Comparison of ENCODE assay signal across 7 mouse cellular contexts in genomic region chr10:117681999-117682857, GRCm38 (mm10). TPM values are rescaled to one million over a fixed set of nuclear protein-coding genes. Genes with fewer than 3 reads are reported as not detected.
DNase-seq lines count a peak whose midpoint lies in the region; ATAC-seq and TF ChIP-seq lines count a peak whose summit lies in the region.

No protein-coding gene starts in this region.

- 64% methylated on average over 14 of the region's 14 CpGs for WGBS in kidney, adult 2 months
- 73% methylated on average over 14 of the region's 14 CpGs for WGBS in kidney, embryonic 16.5 days

- no peak for TF ChIP-seq POLR2A in kidney, adult 2 months (IDR thresholded peaks at IDR 0.05; ENCODE audit: low read depth, low read length)

- no peak for ATAC-seq in kidney, embryonic 16.5 days (ENCODE audit: low FRiP score, low TSS enrichment)

- no peak overlapping the region for H3K27ac ChIP-seq in kidney, adult 2 months (ENCODE audit: insufficient read depth, low read depth, low read length)
- H3K27ac ChIP-seq in kidney, embryonic 16.5 days (ENCODE audit: low read length), result no peak overlapping the region

- peak; percentile 65 for TF ChIP-seq CTCF in kidney, adult 2 months (conservative IDR thresholded peaks at IDR 0.05; ENCODE audit: insufficient read depth, insufficient read length, low read depth, low read length)

- no peak overlapping the region for H3K9ac ChIP-seq in kidney, embryonic 16.5 days (replicated peaks; ENCODE audit: low read length)

- H3K27me3 ChIP-seq in kidney, adult 2 months (replicated peaks; ENCODE audit: control insufficient read depth, insufficient read depth, low read length), result no peaks in the 10 kb centered on the region
- no peaks in the 10 kb centered on the region for H3K27me3 ChIP-seq in kidney, embryonic 16.5 days (ENCODE audit: insufficient read depth, low read length)

- H3K4me3 ChIP-seq in kidney, adult 2 months (ENCODE audit: insufficient read depth, low read depth, low read length), result no peak overlapping the region
- H3K4me3 ChIP-seq in kidney, embryonic 16.5 days (ENCODE audit: low read length), result no peak overlapping the region

- no peaks in the 10 kb centered on the region for H3K9me3 ChIP-seq in kidney, embryonic 16.5 days (ENCODE audit: low read length)

- H3K36me3 ChIP-seq in kidney, adult 2 months (ENCODE audit: control insufficient read depth, insufficient read depth, low read length), result no peaks in the 10 kb centered on the region
- H3K36me3 ChIP-seq in kidney, embryonic 16.5 days (ENCODE audit: insufficient read depth, low read length), result no peaks in the 10 kb centered on the region

- DNase-seq in kidney, adult 2 months, result peak; percentile 63
- DNase-seq in CD4-positive helper T cell, adult 2 months (ENCODE audit: low read depth, low spot score), result peak; percentile 28
- peak; percentile 52 for DNase-seq in MN1 (ENCODE audit: low spot score)
- peak; percentile 44 for DNase-seq in embryo, embryonic 9.5 days (ENCODE audit: extremely low spot score)
- DNase-seq in lung, adult 18-20 months, result peak; percentile 32 to 53
- no peak for DNase-seq in natural killer cell, adult 2 months (ENCODE audit: low spot score in 2 of 2)

- no peak overlapping the region for H3K4me2 ChIP-seq in kidney, embryonic 16.5 days (replicated peaks; ENCODE audit: low read depth, low read length)

- H3K4me1 ChIP-seq in kidney, adult 2 months (ENCODE audit: control insufficient read depth, insufficient read depth, low read length), result no peaks in the 10 kb centered on the region
- no peaks in the 10 kb centered on the region for H3K4me1 ChIP-seq in kidney, embryonic 16.5 days (ENCODE audit: insufficient read depth, low read length)

RNA-seq across cellular contexts. Expression of gene Mdm2, which starts 28.3 kb away (rescaled TPM):
- 21.9 and 22.9 TPM in 2 replicates for polyA plus RNA-seq in kidney, adult 2 months (2012; rRNA removed)
- 46.0 and 50.1 TPM in 2 replicates for polyA plus RNA-seq in kidney, embryonic 16.5 days (2015; fragmentation: Nextera tagmentation; extraction: Ambion mirVana)

RNA-seq across cellular contexts. Expression of gene Cpm, which starts 52.9 kb away (rescaled TPM):
- polyA plus RNA-seq in kidney, adult 2 months (2012; rRNA removed), result 36.7 and 37.2 TPM in 2 replicates
- polyA plus RNA-seq in kidney, embryonic 16.5 days (2015; fragmentation: Nextera tagmentation; extraction: Ambion mirVana), result 31.2 and 33.6 TPM in 2 replicates

Comparison
In these comparisons a context has a peak if more than half of its experiments do, and no peak if none do; other contexts are left out.
1. DNase-seq: peak in kidney, adult 2 months (single experiment), CD4-positive helper T cell, adult 2 months (single experiment), MN1 (single experiment), embryo, embryonic 9.5 days (single experiment) and lung, adult 18-20 months (2 of 2); none in natural killer cell, adult 2 months (0 of 2).